Mouse (Mus musculus) small intestine, adult 2 months (tissue): ENCODE results near the gene Xcr1. TPM values are rescaled to one million over a fixed set of nuclear protein-coding genes. Genes with fewer than 3 reads are reported as not detected.

Experiments used
- H3K27ac ChIP-seq: fragments of 200-500 bp; 2 replicates; pipeline ENCODE4 v1.5.1; 2012; ENCODE audit warnings: low read depth, low read length, control low read depth, inconsistent platforms; ENCODE audit not compliant: insufficient read depth
- H3K27me3 ChIP-seq: fragments of 200-500 bp; 2 replicates; pipeline ENCODE4 v1.6.1; 2012; ENCODE audit warnings: mild to moderate bottlenecking, moderate library complexity, low read length, inconsistent platforms; ENCODE audit not compliant: control insufficient read depth, insufficient read depth
- H3K36me3 ChIP-seq: fragments of 200-500 bp; 2 replicates; pipeline ENCODE4 v1.6.1; 2012; ENCODE audit warnings: mild to moderate bottlenecking, low read length, control low read depth, inconsistent platforms; ENCODE audit not compliant: control insufficient read depth, insufficient read depth
- H3K4me1 ChIP-seq: fragments of 200-500 bp; 2 replicates; pipeline ENCODE4 v1.6.1; 2012; ENCODE audit warnings: low read length, inconsistent platforms, mixed read lengths; ENCODE audit not compliant: control insufficient read depth, insufficient read depth, insufficient read length
- H3K4me3 ChIP-seq: fragments of 200-500 bp; 2 replicates; pipeline ENCODE4 v1.5.1; 2012; ENCODE audit warnings: low read depth, mild to moderate bottlenecking, control low read depth, inconsistent platforms, low read length, moderate library complexity
- CTCF ChIP-seq: fragments of 200-500 bp; IDR thresholded peaks from 2 replicates; pipeline ENCODE4 v1.5.1; 2012; ENCODE audit warnings: low read depth, mild to moderate bottlenecking, control low read depth, inconsistent platforms, low read length, moderate library complexity, mixed read lengths; ENCODE audit not compliant: insufficient replicate concordance, insufficient read length; ENCODE audit errors: extremely low read depth
- POLR2A ChIP-seq: fragments of 200-500 bp; IDR thresholded peaks from 2 replicates; pipeline ENCODE4 v1.6.1; 2012; ENCODE audit warnings: low read depth, mild to moderate bottlenecking, control low read depth, inconsistent platforms, low read length, moderate library complexity
- WGBS: fragments of 180-500 bp; shearing (Covaris S2); methylation state at CpG from one replicate; pipeline ENCODE4 v1.1.7; 2018; 5-methylcytosine and 5-hydroxymethylcytosine counted together
- polyA plus RNA-seq: library from polyadenylated mRNA; depleted of rRNA; stranded (reverse); fragments of >200 nt; gene quantifications from 2 replicates; pipeline ENCODE4 v1.2.3, GENCODE M21; 2012; rRNA removed

Xcr1 gene
- polyA plus RNA-seq, 1 experiment = 0.29 TPM

DNA sequence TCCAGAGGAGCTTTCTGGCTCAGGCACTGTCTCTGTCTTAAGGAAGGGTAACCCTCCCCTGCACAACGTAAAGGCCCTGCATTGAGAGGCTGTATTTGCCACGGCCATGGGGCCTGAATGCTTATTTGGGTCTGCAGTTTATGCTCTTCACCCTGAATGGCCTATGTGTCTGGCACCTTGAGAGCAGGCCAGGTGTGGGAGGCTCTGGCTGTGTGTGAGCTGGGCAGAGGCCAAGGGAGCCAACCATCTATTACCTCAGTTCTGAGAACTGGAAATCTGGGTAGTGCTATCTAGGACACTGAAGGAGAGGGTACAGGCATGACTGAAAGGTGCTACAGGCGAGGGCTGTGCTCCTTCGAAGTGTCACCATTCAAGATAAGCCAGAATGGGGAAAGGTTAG, 47.0 kb downstream of the Xcr1 start:
- Histone ChIP-seq H3K36me3 (peaks cover 58% of the 10 kb centered on the region), H3K4me3 (no peak overlapping the region), H3K27ac (peak overlapping the region; percentile 0; the same call in 1 of the 2 replicates), H3K4me1 (0 out of 2 replicates have a peak, but pooled peaks cover 6% of the 10 kb centered on the region), H3K27me3 (no peaks in the 10 kb centered on the region)
- no peak for TF ChIP-seq POLR2A
- TF ChIP-seq CTCF = no peak
- WGBS = 83% methylated on average over 4 of the region's 4 CpGs

DNA sequence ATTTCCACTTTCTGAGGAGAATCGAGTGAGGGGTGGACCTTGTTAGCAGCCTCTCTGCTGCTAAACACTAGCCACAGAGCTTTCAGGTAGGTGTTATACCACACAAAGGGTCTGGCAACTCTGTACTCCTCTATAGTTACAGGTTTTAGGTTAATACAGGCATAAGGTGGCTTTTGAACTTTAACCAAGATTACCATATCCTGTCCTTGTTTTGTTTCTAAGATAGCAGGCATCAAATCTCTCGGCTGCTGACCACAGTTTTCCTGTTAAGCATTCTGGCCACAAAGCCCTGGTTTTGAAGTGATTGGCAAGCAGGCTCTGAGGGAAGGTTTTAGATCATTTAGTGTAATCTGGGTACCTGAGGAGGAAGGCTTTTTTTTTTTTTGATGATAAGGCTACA, 47.5 kb downstream of the Xcr1 start:
- Histone ChIP-seq H3K4me1 (0 out of 2 replicates have a peak, but pooled peaks cover 6% of the 10 kb centered on the region), H3K27me3 (no peaks in the 10 kb centered on the region), H3K4me3 (no peak overlapping the region), H3K27ac (0 out of 2 replicates have a peak overlapping the region, but pooled peaks have one; percentile 3), H3K36me3 (peaks cover 58% of the 10 kb centered on the region)
- 65% methylated on average over 2 of the region's 2 CpGs for WGBS
- no peak for TF ChIP-seq POLR2A
- no peak for TF ChIP-seq CTCF

DNA sequence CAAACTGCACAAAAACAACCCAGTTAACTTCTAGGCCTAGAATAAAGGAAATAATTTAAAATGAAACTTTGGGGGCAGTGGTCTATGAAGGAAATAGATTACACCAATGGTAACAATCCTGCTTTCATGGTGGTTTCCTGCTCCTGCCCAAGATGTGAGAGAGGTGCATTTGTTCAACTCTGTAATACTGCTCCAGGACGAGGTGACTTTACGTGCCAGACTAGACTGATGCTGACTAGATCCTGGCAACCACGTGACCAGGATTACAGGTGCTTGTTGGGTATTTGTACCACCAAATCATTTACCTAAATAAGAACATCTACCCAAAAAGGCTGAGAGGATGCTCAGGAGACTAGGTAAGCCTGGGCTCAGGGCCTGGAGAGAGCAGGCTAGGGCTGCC, 50.0 kb downstream of the Xcr1 start:
- WGBS = 86% methylated on average over 3 of the region's 3 CpGs
- no peak overlapping the region for H3K27ac ChIP-seq

DNA sequence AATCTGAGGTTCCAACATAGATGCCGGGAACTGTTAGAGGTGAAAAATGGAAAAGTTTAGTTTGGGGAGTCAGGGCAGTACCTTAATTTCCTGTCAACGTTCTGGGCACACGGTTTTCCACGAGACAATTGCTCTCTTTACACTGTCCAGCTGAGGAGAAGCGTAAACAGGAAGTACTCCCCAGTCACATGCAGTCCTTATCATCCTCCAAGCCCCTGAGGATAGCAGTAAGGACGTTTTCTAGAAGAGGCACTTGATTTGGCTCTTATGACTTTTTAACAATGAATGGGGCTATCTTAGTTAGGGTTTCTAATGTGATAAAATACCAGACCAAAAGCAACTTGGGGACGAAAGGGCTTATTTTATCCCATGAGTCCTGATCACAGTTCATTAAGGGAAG, 53.2 kb downstream of the Xcr1 start:
- H3K36me3 ChIP-seq = peaks cover 27% of the 10 kb centered on the region
- WGBS = 59% methylated on average over 7 of the region's 7 CpGs
- H3K4me1 ChIP-seq = no peaks in the 10 kb centered on the region
- peak overlapping the region; percentile 5; the same call in 1 of the 2 replicates for H3K27ac ChIP-seq
- no peak overlapping the region for H3K4me3 ChIP-seq
- no peaks in the 10 kb centered on the region for H3K27me3 ChIP-seq
- TF ChIP-seq POLR2A = no peak
- no peak for TF ChIP-seq CTCF

More for the DNA sequence above, 50.0 kb downstream of the Xcr1 start:
- Histone ChIP-seq H3K4me3 (no peak overlapping the region), H3K27me3 (no peaks in the 10 kb centered on the region), H3K4me1 (0 out of 2 replicates have a peak, but pooled peaks cover 6% of the 10 kb centered on the region), H3K36me3 (peaks cover 48% of the 10 kb centered on the region)
- TF ChIP-seq CTCF (no peak), POLR2A (no peak)

DNA sequence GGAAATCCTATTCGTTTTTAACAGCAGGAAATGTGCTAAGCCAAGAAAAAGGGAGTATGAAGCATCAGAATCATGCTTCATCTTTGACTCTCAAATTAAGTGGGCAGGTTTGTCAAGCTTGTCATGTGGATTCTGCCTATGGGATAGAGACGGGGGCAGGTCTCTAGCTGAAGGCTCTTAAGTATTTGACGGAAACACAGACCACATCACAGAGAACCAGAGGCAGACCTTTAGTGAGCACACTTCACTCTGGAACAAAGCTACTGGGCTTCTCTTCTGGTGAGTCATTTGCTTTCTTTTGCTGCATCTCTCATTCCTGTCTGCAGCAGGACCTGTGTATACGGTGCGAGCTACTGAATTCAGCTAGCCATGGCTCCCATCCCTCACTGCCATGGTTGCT, 55.6 kb downstream of the Xcr1 start, which contains the start of gene Cxcr6:
Gene Cxcr6 (plus strand): TSS at position 209 of the 400 bp plus-strand sequence.
- Histone ChIP-seq H3K4me3 (no peak within 1 kb of the TSS; the same call in 1 of the 2 replicates), H3K27ac (no peak within 1 kb of the TSS), H3K27me3 (no peaks in the 10 kb centered on the region), H3K4me1 (no peaks in the 10 kb centered on the region), H3K36me3 (peaks cover 19% of the 10 kb centered on the region)
- WGBS = 88% methylated on average over 5 of the region's 5 CpGs
- TF ChIP-seq POLR2A (no peak), CTCF (no peak)

DNA sequence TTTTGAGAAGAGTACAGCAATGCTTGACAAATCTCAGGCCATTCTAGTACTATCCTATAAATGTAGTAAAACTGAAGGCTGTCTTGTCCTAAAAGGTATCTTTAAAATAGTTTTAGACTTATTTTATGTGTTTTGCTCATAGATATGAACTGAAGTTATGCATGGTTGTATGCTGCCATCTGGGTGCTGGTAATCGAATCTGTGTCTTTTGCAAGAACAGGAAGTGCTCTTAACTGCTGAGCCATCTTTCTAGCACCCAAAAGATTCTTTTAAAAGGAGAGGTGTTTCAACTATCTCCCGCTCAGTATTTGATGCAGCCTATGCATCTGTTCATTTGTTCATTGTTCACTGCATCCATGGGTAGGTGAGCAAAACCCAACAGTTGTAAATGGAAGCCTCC, 56.6 kb downstream of the Xcr1 start:
- Histone ChIP-seq H3K36me3 (peaks cover 21% of the 10 kb centered on the region), H3K4me1 (no peaks in the 10 kb centered on the region), H3K27me3 (no peaks in the 10 kb centered on the region), H3K27ac (no peak overlapping the region), H3K4me3 (no peak overlapping the region)
- WGBS = 81% methylated on average over 2 of the region's 2 CpGs
- TF ChIP-seq CTCF (no peak), POLR2A (no peak)

DNA sequence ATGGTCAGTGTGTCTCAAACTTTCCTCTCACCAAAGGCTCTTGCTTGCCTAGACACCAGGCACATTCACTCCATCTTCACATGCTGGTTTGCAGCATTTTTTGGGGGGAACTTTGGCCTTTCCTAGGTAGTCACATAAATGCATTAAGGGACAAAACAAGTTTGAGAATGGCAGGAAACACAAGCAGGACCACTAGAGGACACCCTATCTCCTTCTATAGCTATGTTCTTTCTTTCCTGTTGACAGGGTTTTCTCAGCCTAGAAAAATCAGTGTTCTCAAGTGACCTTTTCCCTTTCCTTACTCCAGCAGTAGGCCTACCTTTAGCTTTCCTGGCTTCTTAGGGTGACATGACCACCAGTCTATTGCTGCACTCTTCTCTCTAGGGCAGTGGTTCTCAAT, 58.9 kb downstream of the Xcr1 start:
- Histone ChIP-seq H3K27me3 (no peaks in the 10 kb centered on the region), H3K4me3 (no peak overlapping the region), H3K36me3 (peaks cover 21% of the 10 kb centered on the region), H3K27ac (no peak overlapping the region), H3K4me1 (no peaks in the 10 kb centered on the region)
- TF ChIP-seq POLR2A (no peak), CTCF (no peak)

DNA sequence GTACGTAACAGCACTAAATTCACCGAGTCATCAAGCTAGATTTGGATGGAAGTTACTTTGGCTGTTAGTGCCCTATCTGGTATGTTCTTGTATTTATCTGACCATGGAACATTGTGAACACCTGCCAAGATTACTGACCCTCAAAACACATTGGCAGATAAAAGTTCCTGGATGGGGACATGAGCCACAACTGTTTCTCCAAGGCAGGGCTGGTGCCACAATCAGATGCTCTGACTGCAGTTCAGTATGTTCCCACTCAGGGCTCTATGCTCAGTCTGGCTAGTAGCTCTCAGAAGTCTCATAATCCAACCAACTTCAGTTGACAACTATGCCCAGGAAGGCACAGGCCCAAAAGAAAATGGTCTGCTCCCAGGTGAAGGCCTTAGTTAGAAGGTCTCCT, 59.4 kb downstream of the Xcr1 start:
- 94% methylated on average over 2 of the region's 2 CpGs for WGBS
- TF ChIP-seq POLR2A (no peak), CTCF (no peak)
- Histone ChIP-seq H3K36me3 (peaks cover 26% of the 10 kb centered on the region), H3K27ac (no peak overlapping the region), H3K4me1 (no peaks in the 10 kb centered on the region), H3K4me3 (no peak overlapping the region), H3K27me3 (no peaks in the 10 kb centered on the region)

Other genes starting within 250 kb of the Xcr1 start
- gene Slc6a20b, start 229.5 kb downstream of the Xcr1 start, polyA plus RNA-seq = 0.44 and 0.72 TPM in 2 replicates
- 3.7 and 7.1 TPM in 2 replicates for gene Ccr9, start 183.6 kb downstream of the Xcr1 start, polyA plus RNA-seq
- 120 and 187 TPM in 2 replicates for gene Slc6a20a, start 183.1 kb downstream of the Xcr1 start, polyA plus RNA-seq
- 0.32 and 0.43 TPM in 2 replicates for gene Lztfl1, start 144.3 kb downstream of the Xcr1 start, polyA plus RNA-seq
- 1.3 and 1.5 TPM in 2 replicates for gene Cxcr6, start 55.6 kb downstream of the Xcr1 start, polyA plus RNA-seq
- gene Fyco1, start 10.1 kb downstream of the Xcr1 start, polyA plus RNA-seq = 3.9 and 4.9 TPM in 2 replicates
- gene Ccr1, start 106.7 kb upstream of the Xcr1 start, polyA plus RNA-seq = 1.2 and 1.3 TPM in 2 replicates
- not detected in 2 replicates for gene Ccr1l1, start 116.4 kb upstream of the Xcr1 start, polyA plus RNA-seq
- 0.13 and 0.25 TPM in 2 replicates for gene Ccr3, start 159.9 kb upstream of the Xcr1 start, polyA plus RNA-seq
- gene Ccr2, start 239.9 kb upstream of the Xcr1 start, polyA plus RNA-seq = 0.14 and 0.18 TPM in 2 replicates